Mouse (Mus musculus): ENCODE results near the gene Fhod1. TPM values are rescaled to one million over a fixed set of nuclear protein-coding genes. Genes with fewer than 3 reads are reported as not detected.

Fhod1 gene
- polyA plus RNA-seq, 1 experiment from 2014 or later: 0.82 TPM

- Histone ChIP-seq H3K27ac (ENCODE audit: low read depth) (0 out of 2 replicates have a peak overlapping the region, but pooled peaks have one; percentile 16), H3K9me3 (ENCODE audit: low read length) (no peaks in the 10 kb centered on the region), H3K9ac (replicated peaks) (no peak overlapping the region), H3K4me2 (ENCODE audit: low read depth, low read length) (peak overlapping the region; percentile 40; the same call in 1 of the 2 replicates), H3K4me3 (ENCODE audit: low read depth, low read length) (no peak overlapping the region), H3K36me3 (replicated peaks; ENCODE audit: insufficient read depth, low read length) (peaks cover 9% of the 10 kb centered on the region), H3K27me3 (ENCODE audit: insufficient read depth, low read length) (no peaks in the 10 kb centered on the region), H3K4me1 (ENCODE audit: insufficient read depth) (peaks cover 13% of the 10 kb centered on the region)
- DNase-seq (no peak), ATAC-seq (0 out of 2 replicates have a peak, but pooled peaks have one; percentile 16)
- TF ChIP-seq CTCF (IDR thresholded peaks at IDR 0.05; ENCODE audit: low read depth) (no peak), EP300 (IDR thresholded peaks at IDR 0.05; ENCODE audit: low read depth) (no peak)
- 12% methylated on average over 4 of the region's 4 CpGs for WGBS (ENCODE audit: insufficient replicate concordance)
These were observed 8.8 kb downstream of the Fhod1 start for GRCm38 (mm10) chr8:105338992-105339391.

- no peak overlapping the region for H3K4me3 ChIP-seq (ENCODE audit: low read depth, low read length)
- no peaks in the 10 kb centered on the region for H3K9me3 ChIP-seq (ENCODE audit: low read length)
- no peak overlapping the region for H3K27ac ChIP-seq (ENCODE audit: low read depth)
- DNase-seq: no peak
- ATAC-seq: no peak; the same call in 1 of the 2 replicates
- H3K36me3 ChIP-seq (replicated peaks; ENCODE audit: insufficient read depth, low read length): peaks cover 11% of the 10 kb centered on the region
- no peak overlapping the region for H3K9ac ChIP-seq (replicated peaks)
- no peak overlapping the region for H3K4me2 ChIP-seq (ENCODE audit: low read depth, low read length)
- WGBS (ENCODE audit: insufficient replicate concordance): 86% methylated on average over 31 of the region's 32 CpGs
- TF ChIP-seq CTCF (IDR thresholded peaks at IDR 0.05; ENCODE audit: low read depth) (no peak), EP300 (IDR thresholded peaks at IDR 0.05; ENCODE audit: low read depth) (no peak)
- H3K27me3 ChIP-seq (ENCODE audit: insufficient read depth, low read length): no peaks in the 10 kb centered on the region
- H3K4me1 ChIP-seq (ENCODE audit: insufficient read depth): peaks cover 13% of the 10 kb centered on the region
These were observed 11.2 kb downstream of the Fhod1 start for GRCm38 (mm10) chr8:105336373-105337130.

- H3K9ac ChIP-seq (replicated peaks): no peak overlapping the region
- H3K27ac ChIP-seq (ENCODE audit: low read depth): no peak overlapping the region
- H3K4me2 ChIP-seq (ENCODE audit: low read depth, low read length): no peak overlapping the region
- no peak overlapping the region for H3K4me3 ChIP-seq (ENCODE audit: low read depth, low read length)
- WGBS (ENCODE audit: insufficient replicate concordance): 63% methylated on average over 2 of the region's 2 CpGs
- H3K4me1 ChIP-seq (ENCODE audit: insufficient read depth): peaks cover under 1% of the 10 kb centered on the region
- H3K9me3 ChIP-seq (ENCODE audit: low read length): no peaks in the 10 kb centered on the region
- H3K36me3 ChIP-seq (replicated peaks; ENCODE audit: insufficient read depth, low read length): peaks cover 48% of the 10 kb centered on the region
- TF ChIP-seq EP300 (IDR thresholded peaks at IDR 0.05; ENCODE audit: low read depth) (no peak), CTCF (IDR thresholded peaks at IDR 0.05; ENCODE audit: low read depth) (no peak)
- no peaks in the 10 kb centered on the region for H3K27me3 ChIP-seq (ENCODE audit: insufficient read depth, low read length)
- DNase-seq: no peak
- no peak for ATAC-seq
These were observed 15.2 kb downstream of the Fhod1 start for GRCm38 (mm10) chr8:105332523-105332922.

- no peaks in the 10 kb centered on the region for H3K27me3 ChIP-seq (ENCODE audit: insufficient read depth, low read length)
- 95% methylated on average over 9 of the region's 9 CpGs for whole genome bisulfite sequencing (ENCODE audit: insufficient replicate concordance)
- H3K36me3 ChIP-seq (replicated peaks; ENCODE audit: insufficient read depth, low read length): peaks cover 48% of the 10 kb centered on the region
- ATAC-seq (no peak), DNase-seq (no peak)
- peaks cover 6% of the 10 kb centered on the region for H3K4me1 ChIP-seq (ENCODE audit: insufficient read depth)
- no peaks in the 10 kb centered on the region for H3K9me3 ChIP-seq (ENCODE audit: low read length)
- TF ChIP-seq EP300 (IDR thresholded peaks at IDR 0.05; ENCODE audit: low read depth): no peak
- no peak for TF ChIP-seq CTCF (IDR thresholded peaks at IDR 0.05; ENCODE audit: low read depth)
- no peak overlapping the region for H3K27ac ChIP-seq (ENCODE audit: low read depth)
- no peak overlapping the region for H3K4me3 ChIP-seq (ENCODE audit: low read depth, low read length)
- H3K4me2 ChIP-seq (ENCODE audit: low read depth, low read length): no peak overlapping the region
- no peak overlapping the region for H3K9ac ChIP-seq (replicated peaks)
These were observed 15.8 kb downstream of the Fhod1 start for GRCm38 (mm10) chr8:105331931-105332330.

GRCm38 (mm10) chr8:105331469-105331868 lies 16.3 kb downstream of the Fhod1 start:
- Histone ChIP-seq H3K4me3 (ENCODE audit: low read depth, low read length) (no peak overlapping the region), H3K9me3 (ENCODE audit: low read length) (no peaks in the 10 kb centered on the region), H3K4me1 (ENCODE audit: insufficient read depth) (peaks cover 10% of the 10 kb centered on the region), H3K27ac (ENCODE audit: low read depth) (no peak overlapping the region), H3K27me3 (ENCODE audit: insufficient read depth, low read length) (no peaks in the 10 kb centered on the region), H3K4me2 (ENCODE audit: low read depth, low read length) (no peak overlapping the region), H3K36me3 (replicated peaks; ENCODE audit: insufficient read depth, low read length) (peaks cover 48% of the 10 kb centered on the region), H3K9ac (replicated peaks) (no peak overlapping the region)
- TF ChIP-seq CTCF (IDR thresholded peaks at IDR 0.05; ENCODE audit: low read depth) (no peak), EP300 (IDR thresholded peaks at IDR 0.05; ENCODE audit: low read depth) (no peak)
- WGBS (ENCODE audit: insufficient replicate concordance): 88% methylated on average over 22 of the region's 22 CpGs
- ATAC-seq (no peak), DNase-seq (no peak)

- Histone ChIP-seq H3K4me3 (ENCODE audit: low read depth, low read length) (no peak overlapping the region), H3K27ac (ENCODE audit: low read depth) (no peak overlapping the region), H3K4me1 (ENCODE audit: insufficient read depth) (peaks cover 14% of the 10 kb centered on the region), H3K9me3 (ENCODE audit: low read length) (no peaks in the 10 kb centered on the region), H3K4me2 (ENCODE audit: low read depth, low read length) (no peak overlapping the region), H3K27me3 (ENCODE audit: insufficient read depth, low read length) (no peaks in the 10 kb centered on the region), H3K36me3 (replicated peaks; ENCODE audit: insufficient read depth, low read length) (peaks cover 44% of the 10 kb centered on the region), H3K9ac (replicated peaks) (no peak overlapping the region)
- no peak for TF ChIP-seq CTCF (IDR thresholded peaks at IDR 0.05; ENCODE audit: low read depth)
- TF ChIP-seq EP300 (IDR thresholded peaks at IDR 0.05; ENCODE audit: low read depth): no peak
- WGBS (ENCODE audit: insufficient replicate concordance): 89% methylated on average over 12 of the region's 12 CpGs
- DNase-seq (no peak), ATAC-seq (no peak)
These were observed 17.4 kb downstream of the Fhod1 start for GRCm38 (mm10) chr8:105330325-105330724.

Data from liver, postnatal 0 days (tissue).